Mouse (Mus musculus): ENCODE data around the gene Npl. TPM values are rescaled to one million over a fixed set of nuclear protein-coding genes. Genes with fewer than 3 reads are reported as not detected.
"Not testable (repeated sequence)": the region's sequence is repeated elsewhere in the genome, so short reads cannot be mapped to it uniquely, and the experiment has no call there.

Gene Npl
- total RNA-seq, 2 experiments from 2014 or later: 3.6 to 4.5 TPM

- DNase-seq (ENCODE audit: extremely low spot score in 1 of 2, low spot score in 1 of 2): no peak
These were observed 4.6 kb downstream of the Npl start for GRCm38 (mm10) chr1:153545196-153545595.

- no peak for DNase-seq (ENCODE audit: extremely low spot score in 1 of 2, low spot score in 1 of 2)
These were observed 7.0 kb downstream of the Npl start for GRCm38 (mm10) chr1:153542726-153543320.

DNA sequence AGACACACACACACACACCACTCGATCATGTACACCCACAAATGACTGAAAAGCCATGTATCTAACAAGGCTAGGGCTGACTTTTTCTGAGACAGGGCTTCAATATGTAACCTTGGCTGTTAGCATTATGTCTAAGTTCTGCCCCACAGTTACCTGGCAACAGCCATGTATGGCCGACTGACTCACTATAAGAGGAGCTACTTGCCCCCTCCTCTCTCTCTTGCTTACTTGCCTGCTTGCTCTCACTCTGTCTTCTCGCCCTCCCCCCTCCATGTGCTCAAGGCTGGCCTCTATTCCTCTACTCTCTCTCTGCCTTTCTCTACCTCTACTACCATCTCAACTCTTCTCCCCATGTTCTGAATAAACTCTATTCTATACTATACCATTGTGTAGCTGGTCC lies 9.1 kb downstream of the Npl start:
- DNase-seq (ENCODE audit: extremely low spot score in 1 of 2, low spot score in 1 of 2): no peak

- DNase-seq (ENCODE audit: extremely low spot score in 1 of 2, low spot score in 1 of 2): no peak
These were observed 10.0 kb downstream of the Npl start for GRCm38 (mm10) chr1:153539739-153540333.

GRCm38 (mm10) chr1:153535611-153536010 lies 14.2 kb downstream of the Npl start:
- no peak for DNase-seq (ENCODE audit: extremely low spot score in 1 of 2, low spot score in 1 of 2)

DNA sequence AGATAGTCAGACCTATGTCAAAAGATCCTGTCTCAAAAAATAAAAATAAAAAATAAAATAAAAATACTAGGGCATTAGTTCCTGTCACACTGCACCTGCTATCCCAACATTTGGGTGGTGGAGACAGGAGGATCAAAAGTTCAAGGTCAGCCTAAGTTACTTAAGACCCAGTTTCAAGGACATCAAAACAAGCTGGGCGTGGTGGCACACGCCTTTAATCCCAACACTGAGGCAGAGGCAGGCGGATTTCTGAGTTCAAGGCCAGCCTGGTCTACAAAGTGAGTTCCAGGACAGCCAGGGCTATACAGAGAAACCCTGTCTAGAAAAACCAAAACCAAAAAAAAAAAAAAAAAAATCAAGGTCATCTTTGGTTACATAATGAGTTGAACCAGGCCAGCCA lies 16.9 kb downstream of the Npl start:
- not testable (repeated sequence) for DNase-seq (ENCODE audit: extremely low spot score in 1 of 2, low spot score in 1 of 2)

GRCm38 (mm10) chr1:153532234-153532841 lies 17.5 kb downstream of the Npl start:
- DNase-seq (ENCODE audit: extremely low spot score in 1 of 2, low spot score in 1 of 2): no peak

GRCm38 (mm10) chr1:153531677-153532233 lies 18.1 kb downstream of the Npl start:
- no peak for DNase-seq (ENCODE audit: extremely low spot score in 1 of 2, low spot score in 1 of 2)

- no peak for DNase-seq (ENCODE audit: extremely low spot score in 1 of 2, low spot score in 1 of 2)
These were observed 27.7 kb downstream of the Npl start for GRCm38 (mm10) chr1:153522116-153522515.

GRCm38 (mm10) chr1:153515368-153515767 lies 34.5 kb downstream of the Npl start:
- no peak for DNase-seq (ENCODE audit: extremely low spot score in 1 of 2, low spot score in 1 of 2)

DNA sequence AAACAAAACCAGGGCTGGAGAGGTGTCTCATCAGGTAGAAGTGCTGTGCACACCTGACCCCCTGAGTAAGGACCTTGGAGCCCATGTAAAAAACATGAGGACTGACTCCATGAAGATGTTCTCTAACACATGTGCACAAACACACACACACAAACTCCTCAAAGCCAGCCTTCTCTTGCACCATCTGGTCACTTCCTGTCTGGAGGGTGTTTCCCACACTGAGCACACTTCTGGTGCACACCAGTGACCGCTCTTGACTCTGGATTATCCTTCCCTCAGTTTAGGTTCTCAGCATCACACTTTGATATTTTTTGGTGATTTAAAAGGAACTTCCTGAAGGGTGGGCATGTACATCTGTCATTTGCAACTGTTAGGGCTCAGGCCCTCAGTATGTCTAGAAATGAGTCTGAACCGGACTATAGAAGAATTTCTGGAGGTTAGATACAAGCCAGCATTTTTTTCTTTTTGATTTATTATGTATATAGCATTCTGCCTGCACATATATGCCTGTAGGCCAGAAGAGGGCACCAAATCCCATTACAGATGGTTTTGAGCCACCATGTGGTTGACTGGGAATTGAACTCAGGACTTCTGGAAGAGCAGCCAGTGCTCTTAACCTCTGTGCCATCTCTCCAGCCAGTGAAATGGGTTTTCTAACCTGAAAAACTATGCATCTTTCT lies 39.4 kb downstream of the Npl start:
- DNase-seq (ENCODE audit: extremely low spot score in 1 of 2, low spot score in 1 of 2): no peak

GRCm38 (mm10) chr1:153509569-153509968 lies 40.3 kb downstream of the Npl start:
- DNase-seq (ENCODE audit: extremely low spot score in 1 of 2, low spot score in 1 of 2): not testable (repeated sequence)

- DNase-seq (ENCODE audit: extremely low spot score in 1 of 2, low spot score in 1 of 2): no peak
These were observed 40.8 kb downstream of the Npl start for GRCm38 (mm10) chr1:153509012-153509411.

- DNase-seq (ENCODE audit: extremely low spot score in 1 of 2, low spot score in 1 of 2): peak in 1 of 2 experiments; percentile 32
These were observed 43.6 kb downstream of the Npl start for GRCm38 (mm10) chr1:153506266-153506665.

DNA sequence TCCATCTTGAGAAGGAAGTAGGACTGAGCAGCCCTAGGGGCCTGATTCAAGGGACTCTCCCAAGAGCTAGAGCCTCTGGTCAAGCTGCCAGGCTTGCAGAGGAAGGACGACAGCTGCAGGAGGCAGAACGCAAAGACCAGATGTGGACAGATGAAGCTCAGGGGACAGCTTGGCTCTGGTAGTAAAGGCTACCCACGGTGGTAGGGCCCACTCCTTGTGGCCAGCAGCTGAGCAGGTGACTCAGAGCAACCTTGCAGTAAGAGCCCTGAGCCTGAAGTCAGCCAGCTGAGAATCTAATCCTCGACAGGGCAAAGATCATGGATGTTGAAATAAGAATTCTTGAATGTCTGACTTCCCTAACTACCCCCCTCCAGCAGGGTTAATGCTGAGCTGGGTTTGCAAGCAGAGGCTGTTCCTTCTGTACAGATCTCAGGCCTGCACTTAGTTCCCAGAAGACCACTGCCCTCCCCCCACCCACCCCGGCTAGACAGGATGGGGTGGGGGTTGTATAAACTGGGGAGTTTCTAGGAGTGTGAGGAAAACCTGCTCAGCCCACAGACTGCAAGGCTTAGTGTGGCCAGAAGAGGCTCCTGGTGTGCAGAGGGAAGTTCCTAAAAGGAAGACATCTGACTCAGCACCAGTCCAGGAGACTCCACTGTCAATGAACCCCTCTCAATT lies 48.1 kb downstream of the Npl start:
- DNase-seq (ENCODE audit: extremely low spot score in 1 of 2, low spot score in 1 of 2): no peak

DNA sequence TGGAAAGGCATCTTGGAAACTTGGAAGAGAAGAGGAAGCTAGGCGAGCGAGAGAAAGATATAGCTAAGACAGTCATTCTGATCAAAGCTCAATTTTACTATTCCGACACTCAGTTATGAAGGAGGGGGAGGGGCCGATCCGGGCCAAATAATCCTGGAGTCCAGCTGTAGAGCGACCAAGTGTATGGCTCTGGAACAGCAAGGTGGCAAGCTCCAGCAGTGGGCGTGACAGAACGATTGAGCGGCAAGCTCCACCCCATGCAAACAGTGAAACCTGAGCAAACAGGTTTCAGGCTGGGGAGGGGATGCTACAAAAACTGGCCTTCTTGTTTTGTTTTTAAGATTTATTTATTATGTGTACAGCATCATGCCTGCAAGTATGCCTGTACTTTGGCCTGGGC lies 49.8 kb downstream of the Npl start:
- no peak for DNase-seq (ENCODE audit: extremely low spot score in 1 of 2, low spot score in 1 of 2)

DNA sequence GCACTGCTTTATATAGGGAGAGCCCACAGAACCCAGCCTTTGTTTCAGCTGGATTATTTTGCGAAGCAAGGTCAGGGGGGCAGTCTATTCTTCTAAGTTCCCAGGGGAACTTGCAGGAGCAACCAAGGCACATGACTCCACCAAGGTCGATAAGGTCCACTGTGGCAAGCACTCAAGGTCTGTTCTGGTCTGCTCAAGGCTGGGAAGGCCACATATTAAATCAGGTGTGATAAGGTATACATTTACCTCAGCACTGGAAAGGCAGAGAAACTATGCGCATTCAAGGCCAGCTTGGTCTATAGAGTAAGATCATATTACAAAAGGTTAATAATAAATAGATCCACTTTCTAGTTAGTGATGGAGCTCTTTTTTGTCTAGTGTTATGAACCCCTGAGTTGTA lies 53.8 kb downstream of the Npl start:
- no peak for DNase-seq (ENCODE audit: extremely low spot score in 1 of 2, low spot score in 1 of 2)

DNA sequence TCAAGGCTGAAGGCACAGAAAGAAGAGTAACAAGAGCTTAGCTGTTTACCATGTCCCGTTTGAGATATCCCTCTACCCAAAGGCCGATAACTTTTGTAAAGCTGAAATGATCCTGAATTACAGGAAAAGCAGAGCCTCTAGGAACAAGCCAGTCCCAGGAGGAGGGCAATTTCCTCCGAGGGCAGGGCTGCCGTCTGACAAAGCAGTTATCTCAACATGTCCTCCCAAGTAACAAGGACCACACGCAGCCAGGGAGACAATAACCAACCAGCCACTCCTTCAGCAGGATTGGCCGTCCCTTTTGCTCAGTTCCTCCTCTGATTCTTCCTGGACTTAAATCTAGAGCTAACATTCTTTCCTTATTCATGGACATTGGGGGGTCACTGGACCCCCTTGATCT lies 55.9 kb downstream of the Npl start:
- no peak for DNase-seq (ENCODE audit: extremely low spot score in 1 of 2, low spot score in 1 of 2)

DNA sequence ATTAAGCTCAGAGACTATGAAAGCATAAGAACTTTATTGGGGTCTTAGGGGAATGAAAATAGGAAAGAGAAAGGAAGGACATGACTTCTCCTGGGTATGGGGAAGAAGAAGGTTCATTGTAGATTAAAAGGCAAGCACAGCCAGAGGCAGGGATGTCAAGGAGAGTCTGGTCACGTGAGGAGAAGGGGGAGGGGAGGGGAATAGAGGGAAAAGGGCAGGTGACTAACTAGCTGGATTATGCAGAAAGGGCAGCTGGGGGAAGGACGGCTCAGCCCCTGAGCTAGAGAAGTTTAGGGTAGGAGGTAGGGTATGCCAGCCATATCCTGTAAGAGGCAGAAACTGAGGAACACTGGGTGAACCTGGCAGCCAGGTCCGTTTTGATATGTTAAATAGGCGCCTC lies 56.5 kb downstream of the Npl start:
- DNase-seq (ENCODE audit: extremely low spot score in 1 of 2, low spot score in 1 of 2): no peak

DNA sequence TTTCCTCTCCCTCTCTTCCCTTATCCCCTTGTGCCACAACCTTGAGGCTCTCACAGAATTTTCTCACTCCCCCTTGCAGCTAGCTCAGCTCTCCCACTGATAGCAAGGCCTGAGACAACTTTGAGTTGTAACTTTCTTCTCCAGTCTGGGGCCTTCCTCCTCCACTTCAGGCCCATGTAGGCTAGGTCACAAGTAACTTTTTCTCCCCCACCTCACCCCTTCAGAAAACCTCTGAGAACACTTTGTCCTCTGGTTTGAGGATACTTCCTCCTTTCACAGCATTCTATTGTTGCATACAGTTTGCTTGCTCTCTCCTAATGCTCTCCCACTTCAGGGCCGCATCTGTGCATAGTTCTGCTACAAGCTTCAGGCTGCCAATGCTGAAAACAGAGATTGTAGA lies 58.0 kb downstream of the Npl start:
- no peak for DNase-seq (ENCODE audit: extremely low spot score in 1 of 2, low spot score in 1 of 2)

GRCm38 (mm10) chr1:153491345-153491744 lies 58.5 kb downstream of the Npl start:
- no peak for DNase-seq (ENCODE audit: extremely low spot score in 1 of 2, low spot score in 1 of 2)
